Mouse (Mus musculus): ENCODE data around the gene Cldnd1.

- TF ChIP-seq POLR2A (IDR thresholded peaks at IDR 0.05; ENCODE audit: borderline replicate concordance, insufficient read depth, low read length) (no peak), CTCF (IDR thresholded peaks at IDR 0.05; ENCODE audit: borderline replicate concordance, insufficient read depth, low read depth, low read length) (no peak)
Observed at GRCm38 (mm10) chr16:58728176-58728671, 514 bp downstream of the Cldnd1 start.
